Mouse (Mus musculus): ENCODE results near the gene Vipr1.

DNA sequence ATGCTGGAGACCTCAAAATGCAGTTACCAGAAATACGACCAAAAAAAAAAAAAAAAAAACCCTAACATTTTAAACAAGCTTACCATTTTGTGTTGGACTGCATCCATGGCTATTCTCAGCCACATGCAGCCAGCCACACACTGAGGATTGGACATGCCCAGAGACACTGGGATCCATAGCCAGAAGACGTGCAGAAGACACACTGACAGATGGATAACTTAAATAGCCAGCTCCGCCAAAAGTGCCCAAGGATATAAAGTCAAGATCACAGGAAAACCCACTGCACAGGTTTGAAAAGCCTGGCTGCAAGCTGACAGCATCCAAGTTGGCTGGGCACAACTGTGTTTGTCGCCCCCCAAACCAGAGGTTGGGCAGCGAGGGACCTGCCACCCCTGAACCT lies 21.6 kb downstream of the Vipr1 start:
- no peak for TF ChIP-seq CTCF (IDR thresholded peaks at IDR 0.05; ENCODE audit: extremely low read depth, insufficient read depth, insufficient read length, insufficient replicate concordance)
- TF ChIP-seq POLR2A (IDR thresholded peaks at IDR 0.05; ENCODE audit: low read depth, low read length): no peak

Measured in spleen, adult 2 months (tissue).